Mouse (Mus musculus): ENCODE data around the gene Psma5. TPM values are rescaled to one million over a fixed set of nuclear protein-coding genes. Genes with fewer than 3 reads are reported as not detected.
A peak's percentile ranks its signal among the peaks of the same experiment; 100 is the strongest.
"Not testable (repeated sequence)": the region's sequence is repeated elsewhere in the genome, so short reads cannot be mapped to it uniquely, and the experiment has no call there.

Psma5 gene
- polyA plus RNA-seq (2017; shearing (Covaris generic)): 100 to 1,000 TPM; 180 to 185 TPM

DNA sequence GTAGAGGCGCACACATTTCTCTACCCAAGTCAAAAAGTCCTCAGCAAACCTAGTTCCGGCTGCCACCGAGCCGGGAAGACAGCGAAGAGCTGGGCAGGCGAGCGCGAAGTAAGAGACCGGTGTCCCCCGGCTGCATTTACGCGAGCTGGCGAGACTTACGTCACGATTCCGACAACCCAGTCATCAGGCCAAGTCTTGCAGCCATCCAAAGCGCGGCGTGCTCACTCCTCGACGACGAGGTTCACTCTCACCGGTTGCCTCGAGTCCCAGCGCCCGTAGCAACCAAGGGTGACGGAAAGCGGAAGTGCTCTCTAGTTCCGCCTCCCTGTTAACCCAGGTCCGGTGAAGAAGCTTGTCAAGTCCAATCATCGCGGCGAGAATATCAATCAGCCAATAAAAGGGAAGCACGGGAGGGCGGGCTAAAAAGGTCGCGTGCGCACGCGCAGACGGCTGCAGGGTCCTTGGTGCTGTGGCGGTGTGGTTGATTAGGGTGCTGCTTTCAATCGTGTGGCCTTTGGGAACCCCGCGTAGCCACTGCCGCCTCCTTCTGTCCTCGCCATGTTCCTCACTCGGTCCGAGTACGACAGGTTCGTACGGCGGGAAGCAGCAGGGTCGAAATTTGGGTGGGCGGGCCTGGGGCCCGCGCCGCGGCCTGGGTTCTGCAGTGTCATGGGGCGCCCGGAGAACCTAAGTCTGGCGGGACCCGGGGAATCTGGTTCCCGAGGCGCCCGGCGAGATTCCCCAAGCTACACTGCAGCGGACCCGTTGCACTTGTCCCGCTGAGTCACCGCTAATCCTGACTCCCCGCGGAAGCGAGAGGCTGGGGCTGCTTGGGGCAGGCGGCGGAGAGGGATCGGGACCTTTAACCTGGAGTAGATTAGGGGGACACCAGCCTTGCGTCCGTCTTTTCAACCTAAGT, at the start of gene Psma5:
Psma5 (plus strand) TSS at position 208 of the 919 bp plus-strand sequence.
- ATAC-seq: peak; percentile 100

DNA sequence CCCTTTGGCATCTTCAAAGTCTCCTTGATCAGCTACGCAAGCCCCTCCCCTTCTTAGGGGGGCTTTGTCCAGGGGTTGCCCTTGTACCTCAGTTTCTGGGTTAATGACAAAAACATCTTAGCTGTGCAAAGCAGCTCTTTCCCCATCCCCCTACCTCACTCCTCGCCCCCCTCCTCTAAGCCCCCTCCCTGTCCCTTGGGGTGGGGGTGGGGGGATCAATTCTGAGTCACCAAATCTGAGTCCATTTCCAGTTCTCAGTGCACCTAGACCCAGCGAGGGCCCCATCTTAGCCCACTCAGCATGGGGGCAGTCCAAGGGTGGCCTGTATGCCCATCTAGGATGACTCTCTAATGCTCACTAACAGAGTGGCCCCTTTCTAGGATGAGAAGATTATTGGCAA, 47.7 kb upstream of the Psma5 start:
- ATAC-seq: no peak

DNA sequence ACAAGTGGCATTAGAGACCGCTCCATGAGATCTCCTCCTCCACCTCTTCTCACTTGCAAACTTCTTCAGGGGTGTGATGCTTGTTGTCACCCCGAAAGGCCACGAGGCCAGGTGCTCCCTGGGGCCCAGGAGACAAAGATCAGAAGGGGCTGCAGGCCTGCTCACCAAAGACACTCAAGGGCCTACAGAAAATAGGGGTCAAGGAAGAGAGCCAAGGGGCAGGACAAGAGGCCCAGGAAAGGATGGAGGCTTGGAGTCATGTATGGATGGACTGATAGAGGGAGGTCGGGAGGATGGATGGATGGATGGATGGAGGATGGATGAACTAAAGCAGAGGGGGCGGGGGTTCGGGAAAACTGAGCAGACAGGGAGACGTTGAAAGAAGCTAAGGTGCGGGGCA, 47.2 kb upstream of the Psma5 start:
- ATAC-seq: no peak

DNA sequence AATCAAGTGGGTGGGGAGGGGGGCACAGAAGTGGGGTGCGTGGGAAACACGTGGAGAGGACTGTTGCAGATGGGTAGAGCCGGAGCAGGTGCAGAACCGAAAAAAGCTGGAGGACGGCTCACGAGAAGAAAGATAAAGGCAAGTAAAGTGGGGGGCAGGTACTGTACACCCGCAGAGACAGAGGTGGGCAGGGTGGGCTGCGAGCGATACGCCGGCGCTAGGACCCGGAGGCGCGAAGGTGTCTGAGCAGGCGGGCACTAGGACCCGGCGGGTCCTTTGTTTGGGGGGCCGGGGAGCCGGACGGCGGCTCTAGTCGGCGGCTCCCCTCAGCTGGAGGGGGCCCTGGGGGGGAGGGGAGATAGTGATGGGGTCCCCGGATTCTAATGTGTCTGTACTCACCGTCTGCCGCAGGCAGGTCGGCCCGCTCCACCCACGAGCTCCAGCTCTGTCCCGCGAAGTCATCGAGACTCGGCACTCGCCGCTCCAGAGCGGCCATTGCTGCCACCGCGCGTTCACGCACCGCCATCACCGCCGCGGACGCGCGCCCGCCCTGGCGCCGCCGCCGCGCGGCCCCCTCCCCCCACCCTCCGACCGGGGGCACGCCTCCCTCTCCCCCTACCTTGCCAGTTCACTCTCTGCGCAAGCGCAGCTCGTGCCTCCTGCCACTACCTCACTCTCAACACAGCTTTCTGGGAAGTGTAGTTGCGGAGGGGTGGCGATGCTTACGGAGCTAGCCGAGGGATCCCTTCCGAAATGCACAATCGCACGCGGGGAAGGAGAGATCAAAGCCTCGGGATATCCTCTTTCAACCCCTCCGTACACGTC, 46.6 kb upstream of the Psma5 start:
- peak; percentile 95 for ATAC-seq

DNA sequence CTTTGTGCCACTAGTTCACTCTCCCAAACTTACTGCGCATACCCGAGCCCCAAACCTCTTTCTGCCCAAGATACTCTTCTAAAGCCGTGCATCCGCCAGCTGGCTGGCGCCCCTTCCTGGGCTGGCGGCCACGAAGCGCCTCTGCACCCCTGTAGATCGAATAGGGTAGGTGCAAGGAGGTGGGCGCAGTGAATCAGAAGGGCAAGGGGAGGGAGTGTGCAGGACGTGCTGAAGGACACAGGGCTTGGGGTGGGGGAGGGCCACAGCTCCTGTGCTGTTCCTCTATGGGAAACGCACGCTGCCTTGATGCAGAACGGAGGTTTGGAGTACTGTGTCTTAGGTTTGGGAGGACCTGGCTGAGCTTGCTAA, 46.0 kb upstream of the Psma5 start, which contains the start of gene Atxn7l2:
Atxn7l2 (minus strand) TSS at position 164 of the 369 bp plus-strand sequence.
- peak; percentile 87 for ATAC-seq

DNA sequence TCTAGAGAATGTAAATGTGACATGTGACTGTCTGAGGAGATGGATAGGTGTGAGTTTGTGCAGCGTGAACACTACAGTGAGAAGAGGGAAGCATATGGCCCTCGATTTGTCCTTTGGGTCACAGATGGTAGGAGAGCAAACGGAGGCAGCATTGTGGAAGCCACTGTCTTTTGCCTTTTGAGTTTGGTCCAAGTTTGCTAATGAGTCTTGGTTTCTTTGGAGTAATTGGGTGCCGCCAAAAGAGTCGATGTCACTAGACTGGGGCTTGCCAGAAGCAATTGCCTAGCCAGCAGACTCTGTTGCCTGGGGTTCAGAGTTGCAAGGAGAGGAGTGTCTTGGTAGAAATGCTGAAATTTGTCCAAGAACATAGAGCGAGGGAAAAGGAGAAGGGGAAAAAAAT, 44.9 kb upstream of the Psma5 start:
- ATAC-seq: no peak

DNA sequence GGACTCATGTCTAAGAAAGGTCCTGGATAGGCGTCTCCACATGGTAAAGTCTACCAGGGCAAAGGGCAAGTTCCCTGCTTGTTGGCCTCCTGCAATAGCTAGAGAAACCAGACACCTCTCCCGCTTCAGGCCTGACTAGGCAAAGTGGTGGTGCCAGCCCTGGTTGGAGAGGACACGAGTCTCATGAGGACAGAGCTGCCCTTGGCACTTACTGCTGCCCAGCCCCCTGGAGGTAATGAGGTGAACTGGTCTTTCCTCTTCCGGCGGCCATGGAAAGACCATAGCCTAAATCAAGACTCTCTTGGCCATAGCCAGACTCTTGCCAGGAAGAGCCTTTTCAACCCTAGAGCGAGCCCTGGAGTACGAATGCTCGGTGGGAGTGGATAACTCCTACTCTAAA, 44.3 kb upstream of the Psma5 start:
- ATAC-seq: no peak

DNA sequence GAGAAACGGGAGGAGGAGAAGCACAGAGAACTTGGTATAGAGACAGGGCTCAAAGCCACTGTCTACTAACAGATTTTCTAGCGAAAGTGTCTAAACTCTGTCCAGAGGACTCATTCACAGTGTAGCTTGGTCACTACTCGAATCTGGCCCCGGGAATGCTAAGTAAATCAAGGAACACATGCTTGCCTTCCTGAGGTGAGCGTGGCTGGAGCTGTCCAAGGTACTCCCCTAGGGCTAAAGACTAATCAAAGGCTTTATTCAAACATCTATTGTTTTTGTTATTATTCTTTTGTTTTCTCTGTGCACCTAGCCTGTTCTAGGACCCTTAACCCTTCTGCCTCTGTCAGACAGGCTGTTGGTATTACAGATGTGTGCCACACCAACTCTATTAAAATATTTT, 42.0 kb upstream of the Psma5 start:
- no peak for ATAC-seq

DNA sequence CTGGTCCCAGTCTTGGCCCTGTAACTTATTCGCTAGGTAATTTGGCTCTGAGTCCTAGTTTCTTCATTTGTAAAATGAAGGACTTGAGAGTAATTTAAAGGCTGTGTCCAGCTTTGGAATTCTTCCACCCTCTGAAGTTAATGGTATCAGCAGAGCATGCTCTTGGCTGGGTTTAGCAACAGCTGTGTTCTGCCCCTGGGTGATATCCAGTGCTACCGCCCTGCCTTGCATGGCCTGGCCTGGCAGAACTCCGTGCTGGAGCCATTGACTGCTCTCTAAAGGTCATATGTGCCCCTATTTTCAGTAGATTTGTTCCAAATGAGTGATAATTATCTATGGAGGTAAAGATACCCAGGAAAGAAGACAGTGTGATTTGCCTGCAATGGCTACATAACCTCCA, 36.1 kb upstream of the Psma5 start:
- no peak for ATAC-seq

DNA sequence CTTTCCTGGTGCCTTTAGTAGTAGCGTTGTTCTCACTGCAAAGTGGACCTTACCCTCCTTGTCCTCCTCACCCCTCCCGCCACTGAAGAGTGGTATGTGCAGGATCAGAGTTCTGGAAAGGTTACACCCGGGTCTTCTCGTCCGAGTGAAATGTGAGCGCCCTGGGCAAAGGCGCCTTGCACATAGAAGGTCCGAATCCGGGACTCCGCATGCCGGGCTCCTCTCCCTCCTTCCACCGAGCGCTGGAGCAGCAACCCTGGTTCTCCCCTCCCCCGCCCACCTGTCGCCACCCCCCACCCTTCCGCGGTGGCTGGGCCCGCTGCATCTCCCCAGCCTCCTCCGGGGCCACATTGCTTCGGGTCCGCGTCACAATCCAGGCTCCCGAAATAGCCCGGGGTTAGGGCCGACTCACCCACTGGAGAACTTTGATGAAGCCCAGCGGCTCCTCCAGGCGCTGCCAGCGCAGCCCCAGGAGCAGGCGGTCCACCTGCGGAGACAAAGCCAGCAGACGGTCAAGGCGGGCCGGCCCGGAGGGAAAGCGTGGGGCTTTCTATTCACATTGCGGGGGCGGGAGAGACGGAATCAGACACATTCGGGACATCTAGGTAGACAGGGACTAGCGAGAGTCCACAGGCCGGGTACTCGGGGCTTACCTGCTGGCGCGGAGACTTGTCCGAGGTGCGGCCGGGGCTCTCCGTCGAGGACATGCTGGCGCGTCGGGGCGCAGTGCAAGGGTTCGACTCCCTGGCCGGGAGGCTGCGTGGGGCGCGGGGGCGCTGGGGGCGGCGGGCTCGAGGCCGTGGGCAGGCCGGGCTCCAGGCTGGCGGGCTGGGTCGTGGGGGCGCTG, 30.8 kb upstream of the Psma5 start:
- ATAC-seq: no peak

DNA sequence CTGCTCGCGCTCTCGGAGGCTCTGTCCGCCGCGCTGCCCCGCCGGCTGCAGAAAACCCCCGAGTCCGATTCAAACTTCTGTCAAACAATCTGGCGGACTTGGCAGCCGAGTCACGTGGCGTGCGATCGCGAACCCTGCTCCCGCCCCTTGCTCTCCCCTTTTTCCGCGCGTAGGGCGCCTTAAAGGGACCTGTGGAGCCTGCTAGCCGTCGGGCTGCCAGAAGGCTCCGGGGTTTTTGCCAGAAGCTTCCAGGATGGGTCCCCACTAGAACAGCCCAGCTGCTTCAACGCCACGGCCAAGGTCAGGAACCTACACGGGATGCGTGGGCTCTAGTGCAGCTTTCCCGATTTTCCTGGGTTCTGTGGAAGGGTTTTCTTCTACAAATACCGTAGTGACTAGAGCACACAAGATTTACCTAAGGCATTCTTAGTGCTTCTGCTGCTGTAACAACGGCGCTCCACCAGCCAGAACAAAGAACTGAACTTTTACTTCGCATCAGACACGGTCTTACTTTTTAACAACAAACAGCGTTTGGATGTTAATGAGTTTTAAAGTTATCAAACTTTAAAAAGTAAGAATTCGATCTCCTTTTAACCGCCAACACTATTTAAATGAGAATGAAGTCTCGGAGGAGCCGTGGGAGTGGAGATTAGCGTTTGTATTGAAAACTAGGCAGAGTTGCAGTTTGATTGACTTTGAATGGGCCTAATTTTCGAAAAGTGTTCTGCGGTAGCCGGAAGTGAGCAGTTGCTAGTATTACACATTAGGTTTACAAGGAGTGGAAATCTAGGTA, 30.0 kb upstream of the Psma5 start, which contains the start of gene Sypl2:
Sypl2 (minus strand) TSS at position 91 of the 793 bp plus-strand sequence.
- ATAC-seq: peak; percentile 82

DNA sequence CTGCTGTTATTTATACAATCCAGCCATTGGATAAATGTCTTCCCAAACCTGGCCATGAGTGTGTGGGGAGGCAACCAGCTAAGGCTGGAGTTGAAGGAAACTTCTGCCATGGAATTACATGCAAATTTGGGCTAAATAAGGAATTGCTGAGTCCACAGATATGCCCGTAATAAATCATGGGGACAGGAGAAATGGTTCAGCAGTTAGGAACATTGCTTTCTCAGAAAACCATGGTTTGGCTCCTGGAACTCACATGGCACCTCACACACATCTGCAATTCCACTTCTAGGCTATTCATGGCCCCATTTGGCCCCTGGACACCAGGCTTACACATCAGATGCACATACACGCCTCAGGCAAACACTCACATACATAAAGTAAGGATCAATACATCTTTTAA, 29.2 kb upstream of the Psma5 start:
- ATAC-seq: no peak

DNA sequence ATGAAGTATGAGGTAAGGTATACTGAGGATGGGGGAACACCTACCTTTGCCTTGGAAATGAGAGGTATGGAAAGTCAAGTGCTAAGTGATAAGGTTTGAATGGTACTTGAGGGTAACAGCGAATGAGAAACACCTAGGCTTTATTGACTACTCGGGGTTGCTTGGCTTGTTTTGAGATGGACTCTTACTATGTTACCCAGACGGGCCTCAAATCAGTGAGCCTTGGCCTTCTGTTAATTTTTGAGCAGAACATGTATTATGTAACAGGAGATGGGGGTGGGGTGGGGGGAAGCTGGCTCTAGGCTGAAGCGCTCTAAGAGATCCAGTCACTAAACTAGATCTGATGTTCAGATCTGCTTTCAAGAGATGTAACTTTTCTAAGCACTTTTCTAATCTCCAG, 25.1 kb upstream of the Psma5 start:
- no peak for ATAC-seq

DNA sequence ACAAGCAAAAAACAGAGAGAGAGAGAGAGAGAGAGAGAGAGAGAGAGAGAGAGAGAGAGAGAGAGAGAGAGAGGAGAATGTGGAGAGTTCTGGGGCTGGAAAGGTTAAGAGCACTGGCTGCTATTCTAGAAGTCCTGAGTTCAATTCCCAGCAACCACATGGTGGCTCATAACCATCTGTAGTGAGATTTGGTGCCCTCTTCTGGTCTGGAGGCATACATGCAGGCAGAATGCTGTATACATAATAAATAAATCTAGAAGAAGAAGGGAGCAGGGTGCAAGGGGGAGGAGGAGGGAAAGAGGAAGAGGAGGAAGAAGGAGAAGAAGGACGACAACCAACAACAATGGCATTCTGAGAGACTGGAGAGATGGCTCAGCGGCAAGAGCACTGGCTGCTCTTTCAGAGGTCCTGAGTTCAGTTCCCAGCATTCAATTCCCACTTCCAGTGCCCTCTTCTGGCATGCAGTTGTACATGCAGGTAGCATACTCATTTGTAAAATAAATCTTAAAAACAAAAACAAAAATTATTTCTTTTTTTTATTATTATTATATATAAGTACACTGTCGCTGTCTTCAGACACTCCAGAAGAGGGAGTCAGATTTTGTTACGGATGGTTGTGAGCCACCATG, 19.1 kb upstream of the Psma5 start:
- not testable (repeated sequence) for ATAC-seq

DNA sequence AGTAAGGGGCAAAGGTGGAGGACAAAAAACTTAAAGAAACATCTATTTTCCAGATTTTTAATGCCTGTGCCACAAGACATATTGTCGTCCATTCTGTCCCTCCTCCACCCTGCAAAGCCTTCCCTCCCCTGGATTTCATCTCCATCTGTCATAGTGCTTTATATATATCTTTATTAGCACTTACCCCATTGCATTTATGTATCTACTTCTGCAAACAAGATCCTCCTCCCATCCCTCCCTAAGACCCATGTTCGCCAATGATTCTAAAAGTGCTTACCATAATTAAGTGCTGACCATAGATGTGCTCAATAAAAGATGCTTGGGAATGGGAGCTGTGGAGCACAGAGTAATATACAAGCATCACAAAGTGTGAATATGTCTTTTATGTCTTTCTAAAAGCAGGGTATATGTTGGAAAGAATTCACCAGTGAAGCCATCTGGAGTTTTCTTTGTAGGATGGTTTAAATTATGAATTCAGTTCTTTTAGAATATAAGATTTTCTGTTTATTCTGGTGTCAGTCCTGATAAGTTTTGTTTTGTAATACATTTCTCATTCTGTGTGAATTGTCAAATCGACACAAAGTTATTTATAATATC, 15.4 kb upstream of the Psma5 start:
- ATAC-seq: no peak

DNA sequence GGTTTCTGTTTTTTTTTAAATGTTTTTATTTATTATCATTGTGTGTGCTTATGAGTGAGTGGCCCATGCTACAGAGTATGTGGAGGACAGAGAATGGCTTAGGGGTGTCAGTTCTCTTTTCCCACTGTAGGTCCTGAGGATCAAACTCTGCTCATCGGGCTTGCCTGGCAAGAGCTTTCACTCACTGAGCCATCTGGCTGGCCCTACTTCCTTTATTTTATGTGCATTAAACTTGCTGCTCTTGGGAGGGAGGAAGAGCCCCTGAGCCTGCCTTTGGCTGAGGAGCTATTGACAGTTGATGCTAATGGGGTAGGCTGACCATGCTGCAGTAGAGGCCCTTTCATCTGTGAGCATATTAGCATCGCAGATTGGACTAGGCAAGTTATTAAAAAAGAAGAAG, 9.9 kb upstream of the Psma5 start:
- no peak for ATAC-seq

DNA sequence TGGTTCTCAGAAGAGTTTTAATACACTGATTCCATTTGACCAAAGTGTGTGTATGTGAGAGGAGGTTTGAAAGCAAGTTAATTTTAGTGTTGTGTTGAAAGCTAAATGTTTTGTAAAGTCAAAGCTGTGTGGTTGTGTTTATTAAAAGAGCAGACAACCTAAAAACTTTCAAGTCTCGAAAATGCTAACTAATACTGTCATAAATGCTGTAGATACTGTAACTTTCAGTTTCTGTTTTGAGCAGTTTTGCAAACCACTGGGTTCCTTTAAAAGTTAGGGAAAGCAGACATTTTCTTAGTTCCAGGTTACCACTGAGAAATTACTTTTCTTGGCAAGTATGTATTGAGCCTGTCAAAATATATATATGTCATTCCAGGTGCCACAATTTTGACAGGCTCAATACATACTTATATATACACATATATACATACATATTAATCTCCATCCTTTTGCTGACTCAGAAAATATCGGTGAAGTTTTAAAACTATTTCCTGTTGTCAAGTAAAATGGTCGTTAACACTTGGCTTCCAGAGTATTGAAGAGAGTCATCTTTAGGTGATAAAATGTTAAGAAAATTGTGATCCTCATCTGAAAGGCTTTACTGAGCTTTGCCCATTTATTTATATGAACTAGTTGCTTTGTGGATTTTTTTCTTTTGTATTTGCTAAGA, 1.2 kb downstream of the Psma5 start:
- no peak for ATAC-seq

DNA sequence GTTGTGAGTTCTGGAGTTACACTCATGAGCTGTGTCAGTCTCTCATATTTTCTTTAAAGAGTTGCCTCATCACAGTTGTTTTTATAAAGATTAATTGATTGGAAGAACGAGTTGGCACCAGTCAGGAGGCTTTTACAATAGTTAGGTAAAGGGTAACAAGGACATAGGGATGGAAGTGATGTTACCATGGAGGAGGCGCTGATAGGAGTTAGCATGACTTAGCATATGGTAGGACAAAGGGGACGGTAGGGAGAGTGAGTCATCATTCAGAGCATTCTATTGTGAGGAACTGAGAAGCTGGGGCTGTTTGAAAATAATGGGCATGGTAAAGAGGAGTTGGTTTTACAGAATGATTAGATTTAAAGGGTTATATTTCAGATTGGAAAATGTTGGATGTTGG, 2.6 kb downstream of the Psma5 start:
- no peak for ATAC-seq

DNA sequence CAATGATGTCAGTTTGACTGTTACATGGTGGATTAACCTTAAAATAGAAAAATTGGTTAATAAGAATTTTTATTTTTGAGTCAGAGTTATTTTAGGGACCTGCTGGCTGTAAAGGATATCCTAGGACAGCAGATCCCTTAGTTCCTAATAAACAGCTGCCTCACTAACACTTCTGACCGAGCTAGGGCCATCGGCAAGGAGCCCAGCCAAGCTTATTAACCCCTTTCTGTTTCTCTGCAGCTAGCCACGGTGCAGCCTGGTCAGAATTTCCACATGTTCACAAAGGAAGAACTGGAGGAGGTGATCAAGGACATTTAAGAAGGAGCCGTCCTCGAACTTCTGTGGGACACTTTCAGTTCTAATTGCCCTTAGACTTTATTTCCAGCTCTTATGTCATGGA, 22.8 kb downstream of the Psma5 start:
- not testable (repeated sequence) for ATAC-seq

All from CD4-positive, CD25-positive, alpha-beta regulatory T cell, adult 4 months (primary cell).